Mouse (Mus musculus): ENCODE measurements around the gene Clybl. TPM values are rescaled to one million over a fixed set of nuclear protein-coding genes. Genes with fewer than 3 reads are reported as not detected.

Gene Clybl
- 9.1 and 13.3 TPM in 2 replicates for polyA plus RNA-seq (2012; rRNA removed)
- 16.8 and 20.4 TPM in 2 replicates for polyA plus RNA-seq (2014; fragmentation: Nextera tagmentation; extraction: Ambion mirVana)

GRCm38 (mm10) chr14:122181078-122181814 is at the start of gene Clybl:
TSS of gene Clybl (plus strand) at chr14:122181704.
- TF ChIP-seq POLR2A (IDR thresholded peaks at IDR 0.05; ENCODE audit: borderline replicate concordance, extremely low read depth, insufficient read depth, insufficient read length): 0 out of 2 replicates have a peak, but pooled peaks have one; percentile 13
- WGBS: 4% methylated on average over 42 of the region's 45 CpGs
- Histone ChIP-seq H3K27ac (replicated peaks; ENCODE audit: low read depth, low read length) (no peak within 1 kb of the TSS), H3K9me3 (ENCODE audit: control insufficient read depth, low read length) (no peaks in the 10 kb centered on the region), H3K4me2 (replicated peaks; ENCODE audit: low read depth, low read length, severe bottlenecking) (peak within 1 kb of the TSS; percentile 55), H3K4me1 (ENCODE audit: control insufficient read depth, insufficient read depth, low read length) (0 out of 2 replicates have a peak, but pooled peaks cover 2% of the 10 kb centered on the region), H3K9ac (ENCODE audit: low read depth, low read length, severe bottlenecking) (peak within 1 kb of the TSS; percentile 57), H3K27me3 (ENCODE audit: control insufficient read depth, insufficient read depth, low read length) (no peaks in the 10 kb centered on the region), H3K4me3 (replicated peaks; ENCODE audit: low read length) (peak within 1 kb of the TSS; percentile 54), H3K36me3 (ENCODE audit: control insufficient read depth, insufficient read depth, low read length) (no peaks in the 10 kb centered on the region)
- DNase-seq (ENCODE audit: low spot score) (peak; percentile 90), ATAC-seq (ENCODE audit: low FRiP score, low read depth) (peak; percentile 99)

- TF ChIP-seq POLR2A (IDR thresholded peaks at IDR 0.05; ENCODE audit: borderline replicate concordance, extremely low read depth, insufficient read depth, insufficient read length): no peak
- ATAC-seq (ENCODE audit: low FRiP score, low read depth) (no peak), DNase-seq (ENCODE audit: low spot score) (no peak)
- 58% methylated on average over 3 of the region's 3 CpGs for WGBS
- Histone ChIP-seq H3K4me2 (replicated peaks; ENCODE audit: low read depth, low read length, severe bottlenecking) (no peak overlapping the region), H3K27ac (replicated peaks; ENCODE audit: low read depth, low read length) (no peak overlapping the region), H3K4me1 (ENCODE audit: control insufficient read depth, insufficient read depth, low read length) (no peaks in the 10 kb centered on the region), H3K27me3 (ENCODE audit: control insufficient read depth, insufficient read depth, low read length) (no peaks in the 10 kb centered on the region), H3K9ac (ENCODE audit: low read depth, low read length, severe bottlenecking) (no peak overlapping the region), H3K4me3 (replicated peaks; ENCODE audit: low read length) (no peak overlapping the region), H3K9me3 (ENCODE audit: control insufficient read depth, low read length) (no peaks in the 10 kb centered on the region), H3K36me3 (ENCODE audit: control insufficient read depth, insufficient read depth, low read length) (peaks cover 46% of the 10 kb centered on the region)
Measured at GRCm38 (mm10) chr14:122136368-122136928, 45.1 kb upstream of the Clybl start.

- peaks cover 54% of the 10 kb centered on the region for H3K36me3 ChIP-seq (ENCODE audit: control insufficient read depth, insufficient read depth, low read length)
- no peak overlapping the region for H3K4me3 ChIP-seq (replicated peaks; ENCODE audit: low read length)
- no peak overlapping the region for H3K4me2 ChIP-seq (replicated peaks; ENCODE audit: low read depth, low read length, severe bottlenecking)
- TF ChIP-seq POLR2A (IDR thresholded peaks at IDR 0.05; ENCODE audit: borderline replicate concordance, extremely low read depth, insufficient read depth, insufficient read length): no peak
- ATAC-seq (ENCODE audit: low FRiP score, low read depth): no peak
- 85% methylated on average over 7 of the region's 7 CpGs for WGBS
- H3K9me3 ChIP-seq (ENCODE audit: control insufficient read depth, low read length): no peaks in the 10 kb centered on the region
- H3K9ac ChIP-seq (ENCODE audit: low read depth, low read length, severe bottlenecking): no peak overlapping the region
- H3K4me1 ChIP-seq (ENCODE audit: control insufficient read depth, insufficient read depth, low read length): no peaks in the 10 kb centered on the region
- no peaks in the 10 kb centered on the region for H3K27me3 ChIP-seq (ENCODE audit: control insufficient read depth, insufficient read depth, low read length)
- no peak for DNase-seq (ENCODE audit: low spot score)
- H3K27ac ChIP-seq (replicated peaks; ENCODE audit: low read depth, low read length): no peak overlapping the region
Measured at GRCm38 (mm10) chr14:122137234-122137633, 44.3 kb upstream of the Clybl start.

- H3K4me1 ChIP-seq (ENCODE audit: control insufficient read depth, insufficient read depth, low read length): no peaks in the 10 kb centered on the region
- DNase-seq (ENCODE audit: low spot score) (no peak), ATAC-seq (ENCODE audit: low FRiP score, low read depth) (no peak)
- H3K36me3 ChIP-seq (ENCODE audit: control insufficient read depth, insufficient read depth, low read length): peaks cover 74% of the 10 kb centered on the region
- no peak overlapping the region for H3K9ac ChIP-seq (ENCODE audit: low read depth, low read length, severe bottlenecking)
- H3K27ac ChIP-seq (replicated peaks; ENCODE audit: low read depth, low read length): no peak overlapping the region
- H3K4me2 ChIP-seq (replicated peaks; ENCODE audit: low read depth, low read length, severe bottlenecking): no peak overlapping the region
- no peaks in the 10 kb centered on the region for H3K9me3 ChIP-seq (ENCODE audit: control insufficient read depth, low read length)
- H3K27me3 ChIP-seq (ENCODE audit: control insufficient read depth, insufficient read depth, low read length): no peaks in the 10 kb centered on the region
- 92% methylated on average over 1 of the region's 1 CpGs for WGBS
- no peak overlapping the region for H3K4me3 ChIP-seq (replicated peaks; ENCODE audit: low read length)
- no peak for TF ChIP-seq POLR2A (IDR thresholded peaks at IDR 0.05; ENCODE audit: borderline replicate concordance, extremely low read depth, insufficient read depth, insufficient read length)
Measured at GRCm38 (mm10) chr14:122140126-122140525, 41.4 kb upstream of the Clybl start.

- DNase-seq (ENCODE audit: low spot score): no peak
- 93% methylated on average over 4 of the region's 4 CpGs for WGBS
- no peak for ATAC-seq (ENCODE audit: low FRiP score, low read depth)
- peaks cover 92% of the 10 kb centered on the region for H3K36me3 ChIP-seq (ENCODE audit: control insufficient read depth, insufficient read depth, low read length)
- no peak overlapping the region for H3K9ac ChIP-seq (ENCODE audit: low read depth, low read length, severe bottlenecking)
- H3K27me3 ChIP-seq (ENCODE audit: control insufficient read depth, insufficient read depth, low read length): no peaks in the 10 kb centered on the region
- no peak overlapping the region for H3K4me3 ChIP-seq (replicated peaks; ENCODE audit: low read length)
- no peak for TF ChIP-seq POLR2A (IDR thresholded peaks at IDR 0.05; ENCODE audit: borderline replicate concordance, extremely low read depth, insufficient read depth, insufficient read length)
- no peaks in the 10 kb centered on the region for H3K9me3 ChIP-seq (ENCODE audit: control insufficient read depth, low read length)
- H3K27ac ChIP-seq (replicated peaks; ENCODE audit: low read depth, low read length): no peak overlapping the region
- H3K4me1 ChIP-seq (ENCODE audit: control insufficient read depth, insufficient read depth, low read length): no peaks in the 10 kb centered on the region
- H3K4me2 ChIP-seq (replicated peaks; ENCODE audit: low read depth, low read length, severe bottlenecking): no peak overlapping the region
Measured at GRCm38 (mm10) chr14:122143585-122144269, 37.8 kb upstream of the Clybl start.

All from limb, embryonic 14.5 days (tissue).